8 mouse cellular contexts compared by ENCODE assay signal in genomic region chr9:117253361-117253760, GRCm38 (mm10).
DNase-seq lines count a peak whose midpoint lies in the region; ATAC-seq lines count a peak whose summit lies in the region.

No protein-coding gene starts in this region.

- WGBS in neural tube, embryonic 11.5 days = 44% methylated on average over 11 of the region's 11 CpGs
- 39% methylated on average over 11 of the region's 11 CpGs for WGBS in intestine, embryonic 16.5 days
- WGBS in lung, embryonic 16.5 days = 15% methylated on average over 11 of the region's 11 CpGs

- peak; percentile 12 for DNase-seq in adrenal gland, adult 2 months
- no peak for DNase-seq in adrenal gland, adult 8-10 months
- no peak for DNase-seq in neural tube, embryonic 11.5 days (ENCODE audit: low spot score)
- no peak for DNase-seq in neural tube, embryonic 10.5 days (ENCODE audit: extremely low spot score, low spot score)
- DNase-seq in spleen, postnatal 4 days (ENCODE audit: low spot score in 2 of 2) = no peak

- no peak overlapping the region for H3K9ac ChIP-seq in neural tube, embryonic 11.5 days (ENCODE audit: low read length)
- H3K9ac ChIP-seq in intestine, embryonic 16.5 days (ENCODE audit: low read depth, low read length) = peak overlapping the region; percentile 39; the same call in 1 of the 2 replicates
- peak overlapping the region; percentile 56 for H3K9ac ChIP-seq in lung, embryonic 16.5 days (ENCODE audit: low read length)

- H3K4me1 ChIP-seq in neural tube, embryonic 11.5 days (ENCODE audit: control insufficient read depth, insufficient read depth, low read length) = peaks cover 2% of the 10 kb centered on the region; the same call in 1 of the 2 replicates
- no peaks in the 10 kb centered on the region for H3K4me1 ChIP-seq in intestine, embryonic 16.5 days (ENCODE audit: control insufficient read depth, insufficient read depth, low read length)
- H3K4me1 ChIP-seq in lung, embryonic 16.5 days (replicated peaks; ENCODE audit: control insufficient read depth, insufficient read depth, low read length) = peaks cover 10% of the 10 kb centered on the region

- H3K9me3 ChIP-seq in neural tube, embryonic 11.5 days (ENCODE audit: control insufficient read depth, low read length) = no peaks in the 10 kb centered on the region
- no peaks in the 10 kb centered on the region for H3K9me3 ChIP-seq in intestine, embryonic 16.5 days (ENCODE audit: control insufficient read depth, low read length)
- H3K9me3 ChIP-seq in lung, embryonic 16.5 days (ENCODE audit: control insufficient read depth, low read length) = no peaks in the 10 kb centered on the region

- no peaks in the 10 kb centered on the region for H3K27me3 ChIP-seq in neural tube, embryonic 11.5 days (ENCODE audit: control insufficient read depth, insufficient read depth, low read length)
- no peaks in the 10 kb centered on the region for H3K27me3 ChIP-seq in intestine, embryonic 16.5 days (replicated peaks; ENCODE audit: control insufficient read depth, insufficient read depth, low read length)
- no peaks in the 10 kb centered on the region for H3K27me3 ChIP-seq in lung, embryonic 16.5 days (ENCODE audit: control insufficient read depth, insufficient read depth, low read depth, low read length)

- ATAC-seq in neural tube, embryonic 11.5 days (ENCODE audit: insufficient read depth, low FRiP score, low TSS enrichment) = no peak
- no peak for ATAC-seq in intestine, embryonic 16.5 days
- ATAC-seq in lung, embryonic 16.5 days (ENCODE audit: low read depth) = 0 out of 2 replicates have a peak, but pooled peaks have one; percentile 5
- ATAC-seq in activated CD4-positive, CD25-positive, alpha-beta regulatory T cell, adult 4 months = no peak

- H3K4me2 ChIP-seq in neural tube, embryonic 11.5 days (ENCODE audit: low read depth) = peak overlapping the region; percentile 11; the same call in 1 of the 2 replicates
- peak overlapping the region; percentile 55 for H3K4me2 ChIP-seq in intestine, embryonic 16.5 days (ENCODE audit: low read depth, low read length)
- peak overlapping the region; percentile 67 for H3K4me2 ChIP-seq in lung, embryonic 16.5 days (ENCODE audit: low read depth, low read length)

- no peak overlapping the region for H3K4me3 ChIP-seq in neural tube, embryonic 11.5 days (ENCODE audit: low read depth, low read length)
- peak overlapping the region; percentile 22 for H3K4me3 ChIP-seq in intestine, embryonic 16.5 days (ENCODE audit: low read length)
- H3K4me3 ChIP-seq in lung, embryonic 16.5 days (ENCODE audit: low read length) = peak overlapping the region; percentile 64

- H3K27ac ChIP-seq in neural tube, embryonic 11.5 days (ENCODE audit: low read depth, low read length) = no peak overlapping the region
- no peak overlapping the region for H3K27ac ChIP-seq in intestine, embryonic 16.5 days (ENCODE audit: low read length)
- peak overlapping the region; percentile 85 for H3K27ac ChIP-seq in lung, embryonic 16.5 days (ENCODE audit: low read length)

- no peaks in the 10 kb centered on the region for H3K36me3 ChIP-seq in neural tube, embryonic 11.5 days (ENCODE audit: control insufficient read depth, insufficient read depth, low read length)
- no peaks in the 10 kb centered on the region for H3K36me3 ChIP-seq in intestine, embryonic 16.5 days (ENCODE audit: control insufficient read depth, insufficient read depth, low read length)
- no peaks in the 10 kb centered on the region for H3K36me3 ChIP-seq in lung, embryonic 16.5 days (ENCODE audit: control insufficient read depth, insufficient read depth, low read length)

Comparison
In these comparisons a context has a peak if more than half of its experiments do, and no peak if none do; other contexts are left out.
1. H3K4me2 ChIP-seq: peak in every context shown above with its lines; median percentile 67 in lung, embryonic 16.5 days; 55 in intestine, embryonic 16.5 days; 11 in neural tube, embryonic 11.5 days.